Mouse (Mus musculus): ENCODE results near the gene Dlx3.
A peak's percentile ranks its signal among the peaks of the same experiment; 100 is the strongest.

The Dlx3 gene

GRCm38 (mm10) chr11:95125366-95125948 lies 5.5 kb downstream of the Dlx3 start:
- no peak for DNase-seq (ENCODE audit: low spot score in 2 of 2)

GRCm38 (mm10) chr11:95126272-95127245 lies 6.6 kb downstream of the Dlx3 start:
- peak in 1 of 2 experiments; percentile 66 for DNase-seq (ENCODE audit: low spot score in 2 of 2)

GRCm38 (mm10) chr11:95128359-95128758 lies 8.4 kb downstream of the Dlx3 start:
- no peak for DNase-seq (ENCODE audit: low spot score in 2 of 2)

GRCm38 (mm10) chr11:95130668-95131252 lies 10.8 kb downstream of the Dlx3 start:
- DNase-seq (ENCODE audit: low spot score in 2 of 2), result no peak

GRCm38 (mm10) chr11:95133321-95133720 lies 13.4 kb downstream of the Dlx3 start:
- DNase-seq (ENCODE audit: low spot score in 2 of 2), result no peak

- no peak for DNase-seq (ENCODE audit: low spot score in 2 of 2)
Observed at GRCm38 (mm10) chr11:95137281-95137680, 17.4 kb downstream of the Dlx3 start.

- no peak for DNase-seq (ENCODE audit: low spot score in 2 of 2)
Observed at GRCm38 (mm10) chr11:95139871-95140270, 20.0 kb downstream of the Dlx3 start.

GRCm38 (mm10) chr11:95142258-95142657 lies 22.3 kb downstream of the Dlx3 start:
- no peak for DNase-seq (ENCODE audit: low spot score in 2 of 2)

GRCm38 (mm10) chr11:95142980-95143575 lies 23.2 kb downstream of the Dlx3 start:
- DNase-seq (ENCODE audit: low spot score in 2 of 2), result peak in 1 of 2 experiments; percentile 29

GRCm38 (mm10) chr11:95143663-95144062 lies 23.7 kb downstream of the Dlx3 start:
- DNase-seq (ENCODE audit: low spot score in 2 of 2), result no peak

GRCm38 (mm10) chr11:95144091-95144945 lies 24.4 kb downstream of the Dlx3 start:
- DNase-seq (ENCODE audit: low spot score in 2 of 2), result no peak

- no peak for DNase-seq (ENCODE audit: low spot score in 2 of 2)
Observed at GRCm38 (mm10) chr11:95144946-95145483, 25.1 kb downstream of the Dlx3 start.

- peak in 1 of 2 experiments; percentile 30 for DNase-seq (ENCODE audit: low spot score in 2 of 2)
Observed at GRCm38 (mm10) chr11:95145851-95146403, 26.0 kb downstream of the Dlx3 start, which contains the start of gene Dlx4. Dlx4 (minus strand) TSS chr11:95146263.

GRCm38 (mm10) chr11:95148754-95149153 lies 28.8 kb downstream of the Dlx3 start:
- DNase-seq (ENCODE audit: low spot score in 2 of 2), result no peak

- DNase-seq (ENCODE audit: low spot score in 2 of 2), result no peak
Observed at GRCm38 (mm10) chr11:95149462-95150268, 29.7 kb downstream of the Dlx3 start.

GRCm38 (mm10) chr11:95150269-95151049 lies 30.5 kb downstream of the Dlx3 start:
- DNase-seq (ENCODE audit: low spot score in 2 of 2), result no peak

- DNase-seq (ENCODE audit: low spot score in 2 of 2), result no peak
Observed at GRCm38 (mm10) chr11:95153116-95153515, 33.2 kb downstream of the Dlx3 start.

GRCm38 (mm10) chr11:95153681-95154080 lies 33.8 kb downstream of the Dlx3 start:
- no peak for DNase-seq (ENCODE audit: low spot score in 2 of 2)

- no peak for DNase-seq (ENCODE audit: low spot score in 2 of 2)
Observed at GRCm38 (mm10) chr11:95155511-95155910, 35.6 kb downstream of the Dlx3 start.
